Mouse (Mus musculus) erythroblast, adult 5-6 weeks (primary cell): Measurements from ENCODE around the gene Snrpb. TPM values are rescaled to one million over a fixed set of nuclear protein-coding genes. Genes with fewer than 3 reads are reported as not detected.

Experiments used
- ATAC-seq: replicated peaks from 2 replicates; pipeline ENCODE4 v1.8.0; 2016; ENCODE audit warnings: moderate number of reproducible peaks, mild to moderate bottlenecking, moderate TSS enrichment, inconsistent platforms; ENCODE audit not compliant: poor library complexity, low FRiP score, severe bottlenecking
- total RNA-seq, 2 experiments: library from RNA; stranded (forward) in 1 of 2; stranded (reverse) in 1 of 2; fragments of 150-400 nt in 1 of 2; fragments of 200-764, 138-1000 nt in 1 of 2; gene quantifications; 2 replicates each; pipeline versions ENCODE4 v1.2.3 to v1.2.4; 2015 to 2017; ENCODE audit warnings: low replicate concordance in 2 of 2

The Snrpb gene
- total RNA-seq (2015; ENCODE audit: low replicate concordance), result 52.0 and 67.6 TPM in 2 replicates
- total RNA-seq (2017; ENCODE audit: low replicate concordance), result 39.7 and 46.3 TPM in 2 replicates

DNA sequence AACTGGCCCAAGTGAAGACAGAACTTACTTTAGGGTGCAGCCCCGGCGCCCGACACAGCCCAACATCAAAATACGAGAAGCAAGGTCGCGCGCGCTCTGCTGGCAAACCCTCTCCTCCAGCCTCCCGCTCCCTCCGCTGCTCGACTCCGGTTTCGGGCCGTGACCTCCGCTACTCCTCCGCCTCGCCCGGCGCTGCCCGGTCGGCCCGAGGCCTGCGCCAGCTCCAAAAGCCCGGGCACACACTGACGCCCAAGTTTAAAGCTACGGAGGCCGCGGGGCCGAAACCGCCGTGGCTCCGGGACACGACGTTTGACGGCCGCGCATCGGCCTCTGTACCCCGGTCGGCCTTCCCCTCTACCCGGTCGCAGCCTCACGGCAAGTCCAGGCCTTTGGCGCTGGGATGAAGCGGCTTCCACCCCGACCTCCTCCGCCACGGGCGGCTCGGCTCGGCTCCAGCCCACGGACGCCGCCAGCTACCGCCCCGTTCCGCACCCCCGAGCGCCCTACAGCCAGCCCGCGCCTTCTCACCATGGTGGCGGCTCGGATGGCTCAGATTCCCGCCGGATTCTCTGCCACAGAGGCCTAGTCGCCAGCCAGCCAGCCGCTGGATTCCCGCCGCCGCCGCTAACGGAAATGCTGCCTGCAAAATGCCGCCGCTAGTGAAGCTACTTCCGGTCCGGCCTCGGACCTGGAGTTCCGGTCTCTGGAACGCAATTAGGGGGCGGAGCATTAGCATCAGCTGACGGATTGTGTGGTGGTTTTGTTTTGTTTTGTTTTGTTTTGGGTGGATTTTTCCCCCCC is at the start of gene Snrpb:
Gene Snrpb (minus strand): TSS at position 698 of the 801 bp plus-strand sequence.
- ATAC-seq, result peak; percentile 96

- no peak for ATAC-seq
These were observed 32.4 kb upstream of the Snrpb start for GRCm38 (mm10) chr2:130211581-130211980.

- ATAC-seq, result no peak
These were observed 30.4 kb upstream of the Snrpb start for GRCm38 (mm10) chr2:130209636-130210035.

DNA sequence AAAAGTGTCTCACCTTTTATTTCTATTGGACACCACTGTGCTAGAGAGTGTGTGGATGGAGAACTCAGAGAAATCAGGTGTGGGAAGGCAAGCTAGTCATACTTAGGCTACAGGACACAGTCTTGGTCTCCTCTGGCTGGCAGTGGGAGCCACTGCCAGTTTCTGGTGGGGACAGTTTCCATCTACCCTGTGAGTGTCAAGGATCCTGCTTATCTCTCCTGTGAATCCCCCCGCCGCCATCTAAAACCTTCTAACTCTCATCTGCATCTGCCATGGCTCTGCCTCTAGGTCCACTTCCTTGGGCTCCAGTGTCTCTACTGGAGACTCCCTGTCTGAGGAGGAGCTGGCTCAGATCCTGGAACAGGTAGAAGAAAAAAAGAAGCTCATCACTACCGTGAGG is 28.8 kb upstream of the Snrpb start:
- no peak for ATAC-seq

DNA sequence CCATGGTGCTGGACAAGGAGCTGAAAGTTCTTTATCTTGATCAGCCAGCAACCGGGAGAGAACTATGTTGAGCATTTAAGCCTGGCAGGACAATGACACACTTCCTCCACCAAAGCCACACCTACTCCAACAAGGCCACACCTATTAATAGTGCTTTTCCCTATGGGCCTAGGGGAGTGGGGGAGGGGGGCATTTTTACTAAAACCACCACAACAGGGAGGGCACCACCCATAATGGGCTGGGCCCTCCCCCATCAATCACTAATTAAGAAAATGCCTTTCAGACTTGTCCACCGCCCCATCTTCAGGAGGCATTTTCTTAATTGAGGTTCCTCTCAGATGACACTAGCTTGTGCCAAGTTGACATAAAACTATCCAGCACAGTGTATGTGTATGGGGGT is 28.2 kb upstream of the Snrpb start:
- no peak for ATAC-seq

- ATAC-seq, result no peak
These were observed 21.8 kb upstream of the Snrpb start for GRCm38 (mm10) chr2:130200961-130201360.

DNA sequence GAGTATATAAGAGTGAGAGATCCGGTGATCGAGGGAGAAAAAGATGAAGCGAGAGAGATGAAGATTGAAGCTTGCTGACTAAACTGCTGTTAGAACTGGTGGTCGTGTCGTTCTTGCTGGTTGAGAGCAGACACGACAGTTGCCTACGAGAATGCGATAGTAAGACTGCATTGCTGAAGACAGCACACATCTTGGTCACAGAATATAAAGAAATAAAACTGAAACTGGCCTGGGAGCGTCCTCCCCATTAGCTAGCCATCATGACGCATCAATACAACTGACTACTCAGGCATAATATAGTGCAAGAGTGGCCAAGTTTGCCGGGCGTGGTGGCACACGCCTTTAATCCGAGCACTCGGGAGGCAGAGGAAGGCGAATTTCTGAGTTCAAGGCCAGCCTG is 15.7 kb upstream of the Snrpb start, which contains the start of gene Tmc2:
Gene Tmc2 (plus strand): TSS at position 301 of the 400 bp plus-strand sequence.
- no peak for ATAC-seq

- no peak for ATAC-seq
These were observed 9.2 kb upstream of the Snrpb start for GRCm38 (mm10) chr2:130188391-130188790.

DNA sequence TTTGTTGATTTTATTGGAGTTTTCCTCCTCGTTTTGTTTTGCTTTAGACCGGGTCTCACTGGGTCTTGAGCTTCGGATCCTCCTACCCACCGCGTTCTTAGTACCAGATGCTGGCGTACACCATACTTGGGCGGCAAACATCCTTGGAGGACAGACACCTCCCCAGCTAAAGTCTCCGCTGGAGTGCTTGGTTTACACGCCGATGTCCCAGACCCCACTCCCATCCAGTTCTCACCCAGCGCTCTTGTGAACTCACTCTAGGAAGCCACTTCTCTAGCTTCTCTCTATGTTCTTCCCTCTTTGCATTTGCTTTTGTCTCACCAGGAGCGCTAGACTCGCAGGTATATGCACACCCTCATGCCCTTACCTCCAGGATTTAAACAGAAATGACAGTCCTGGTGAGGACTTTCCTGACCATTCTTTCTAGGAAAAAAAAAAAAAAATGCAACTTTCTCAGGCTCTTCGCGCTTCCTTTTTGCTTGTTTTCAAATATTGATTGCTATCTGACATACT is 360 bp upstream of the Snrpb start:
- ATAC-seq, result peak; percentile 74

DNA sequence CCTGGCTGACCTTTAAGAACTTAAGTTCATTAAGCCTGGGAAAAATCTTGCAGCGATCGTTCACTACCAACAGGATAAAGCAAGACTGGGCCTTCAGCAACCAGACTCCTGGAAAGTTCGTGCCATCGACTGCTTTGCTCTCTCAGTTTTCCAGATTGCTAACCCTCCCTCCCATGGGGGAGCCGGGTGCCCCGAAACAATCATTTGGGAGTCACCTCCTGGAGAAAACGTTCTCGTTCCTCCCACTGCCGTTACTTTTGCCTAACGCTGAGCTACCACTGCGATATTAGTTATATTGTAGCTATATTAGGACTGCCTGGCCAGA is 860 bp downstream of the Snrpb start:
- peak; percentile 33 for ATAC-seq

DNA sequence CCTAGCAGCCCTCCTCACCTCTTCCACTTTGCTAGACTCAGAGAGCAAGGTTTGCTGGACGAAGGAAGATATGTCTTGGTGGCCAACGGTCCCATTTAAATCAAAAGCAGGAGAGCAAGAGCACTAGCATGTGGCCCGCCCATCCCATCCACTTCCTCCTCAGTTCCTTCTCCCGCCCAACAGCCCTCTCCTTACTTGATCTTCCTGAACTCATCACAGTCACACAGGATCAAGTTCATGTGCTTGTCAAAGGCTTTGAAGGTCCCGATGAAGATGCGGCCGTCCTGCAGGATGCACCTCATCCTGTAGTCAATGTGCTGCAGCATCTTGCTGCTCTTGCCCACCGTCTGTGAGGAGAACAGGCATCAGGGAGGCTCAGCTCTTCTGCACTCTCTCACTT is 2.4 kb downstream of the Snrpb start:
- no peak for ATAC-seq

- no peak for ATAC-seq
These were observed 7.5 kb downstream of the Snrpb start for GRCm38 (mm10) chr2:130171674-130172073.

DNA sequence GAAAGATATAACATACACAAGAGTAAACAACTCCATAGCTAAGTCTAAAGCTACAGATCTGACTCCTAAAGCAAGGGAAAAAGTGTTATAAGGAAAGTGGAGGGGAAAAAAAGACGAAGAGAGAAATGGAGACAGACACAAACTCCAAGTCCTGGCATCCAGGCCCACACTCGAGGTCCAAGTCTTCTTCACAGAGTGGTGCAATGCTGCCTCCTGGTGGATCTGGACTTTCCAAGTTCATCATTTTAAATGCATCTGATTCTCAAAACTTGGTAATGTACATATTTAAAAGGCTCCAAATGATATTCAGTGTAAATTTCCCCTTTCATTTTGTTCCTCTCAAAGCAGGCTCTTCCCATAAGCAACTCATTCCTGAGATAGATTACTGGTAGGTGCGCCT is 11.3 kb downstream of the Snrpb start:
- ATAC-seq, result no peak

DNA sequence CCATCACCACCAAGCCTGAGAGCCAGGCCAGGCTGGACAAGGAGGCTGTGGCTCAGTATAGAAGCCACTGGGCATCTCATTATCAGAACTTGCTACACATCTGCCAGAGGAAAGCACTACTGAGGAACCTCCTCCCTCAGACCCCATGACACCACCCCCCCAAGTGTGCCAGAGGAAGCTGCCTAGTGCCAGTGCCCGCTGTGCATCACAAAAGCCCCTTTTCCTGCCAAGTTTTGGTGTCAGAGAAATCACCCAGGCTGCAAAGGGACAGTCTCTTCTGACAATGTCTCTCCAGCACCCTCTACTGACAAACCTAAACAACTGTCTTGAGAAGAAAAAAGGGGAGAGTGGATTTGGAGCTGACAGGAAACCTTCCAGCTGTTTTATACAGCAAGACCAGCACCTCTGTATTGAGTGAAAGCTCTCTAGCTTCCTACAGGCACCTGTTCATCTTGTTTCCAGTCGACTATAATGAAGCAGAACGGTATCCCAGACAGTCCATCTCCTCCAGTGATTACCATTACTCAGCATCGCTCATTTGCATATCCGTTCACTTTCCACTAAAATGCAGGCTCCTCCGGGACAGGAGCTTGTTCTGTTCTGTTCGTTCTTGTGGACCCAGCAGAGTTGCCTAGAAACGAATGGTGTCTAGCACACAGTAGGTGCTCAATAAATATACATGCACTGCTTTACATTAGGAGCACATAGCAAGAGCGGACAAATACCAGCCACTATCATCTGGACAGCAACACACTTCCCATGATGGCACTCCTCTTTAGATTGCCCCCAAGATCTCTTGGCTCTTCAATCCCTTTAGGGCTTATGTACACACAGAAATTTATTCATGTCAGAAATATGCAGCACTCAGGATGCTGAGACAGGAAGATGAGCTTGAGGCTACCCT is 12.6 kb downstream of the Snrpb start:
- no peak for ATAC-seq

DNA sequence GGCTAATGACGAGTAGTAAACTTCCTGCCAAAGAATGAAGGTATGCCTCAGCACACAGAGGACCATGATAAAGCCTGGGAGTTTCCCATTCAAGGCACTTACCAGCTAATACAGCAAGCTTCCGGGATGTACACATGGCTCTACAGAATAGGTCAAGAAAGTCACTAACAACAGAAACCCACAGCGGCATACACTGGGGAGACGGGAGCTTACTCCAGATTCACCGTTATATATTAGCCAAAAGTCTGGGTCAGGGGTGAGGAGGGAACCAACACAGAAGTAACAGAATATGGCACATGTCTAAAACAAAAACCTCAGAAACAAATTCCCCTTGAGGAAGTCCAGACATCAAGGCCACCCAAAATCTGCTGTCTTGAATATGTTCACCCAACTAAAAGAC is 16.5 kb downstream of the Snrpb start:
- no peak for ATAC-seq

DNA sequence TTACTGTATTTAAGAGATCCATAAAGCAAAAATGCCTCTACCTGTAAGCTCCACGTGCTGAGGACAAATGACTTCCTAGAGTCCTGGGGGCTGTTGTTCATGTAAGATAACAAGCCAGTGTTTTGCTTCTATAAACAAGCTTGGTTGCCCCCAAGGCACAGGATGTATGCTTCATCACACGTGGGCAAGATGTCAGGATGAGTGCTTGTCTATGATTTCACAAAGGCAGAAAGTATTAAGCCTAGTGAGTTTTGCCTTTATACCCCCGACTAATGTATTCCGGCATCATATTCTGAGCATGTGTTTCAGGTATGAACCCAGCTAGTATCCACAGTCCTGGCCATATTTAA is 21.1 kb downstream of the Snrpb start:
- no peak for ATAC-seq

DNA sequence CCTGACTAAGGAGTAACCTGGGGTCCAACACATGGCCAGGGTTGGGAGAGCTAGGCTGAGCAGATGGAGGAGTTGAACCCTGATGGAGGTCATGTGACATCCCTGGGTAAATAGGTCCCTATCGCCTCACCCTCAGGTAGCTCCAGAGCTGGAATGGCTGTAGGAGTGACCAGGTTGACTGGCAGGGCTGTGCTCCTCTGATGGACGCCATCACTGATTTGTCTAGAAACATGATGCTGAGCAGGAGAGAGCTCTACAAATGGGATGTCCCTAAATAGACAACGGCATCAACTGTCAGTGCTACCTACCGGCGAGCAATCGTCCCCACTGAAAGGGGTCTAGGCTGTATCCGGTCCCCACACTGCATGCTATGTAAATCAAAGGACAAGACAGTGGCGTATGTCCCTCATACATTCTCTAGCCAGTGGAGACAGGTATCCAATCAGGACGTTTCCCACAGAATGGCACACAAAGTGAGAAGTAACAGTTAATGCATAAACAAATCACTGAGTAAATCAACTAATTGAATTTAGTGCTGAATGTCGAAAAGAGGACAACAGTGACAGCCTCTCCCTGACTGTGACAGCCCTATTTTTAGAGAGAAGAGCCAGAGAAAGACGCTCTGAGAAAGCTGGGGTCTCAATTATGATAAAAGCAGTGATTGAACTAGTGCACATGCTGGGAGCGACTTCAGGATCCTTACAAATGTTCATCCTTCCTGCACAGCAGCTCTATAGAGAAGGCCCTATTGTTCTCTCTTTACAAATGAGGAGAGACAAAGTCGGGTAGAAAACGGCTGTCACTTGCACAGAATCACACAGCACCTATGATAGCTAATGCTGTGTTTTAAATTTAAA is 21.7 kb downstream of the Snrpb start:
- no peak for ATAC-seq

DNA sequence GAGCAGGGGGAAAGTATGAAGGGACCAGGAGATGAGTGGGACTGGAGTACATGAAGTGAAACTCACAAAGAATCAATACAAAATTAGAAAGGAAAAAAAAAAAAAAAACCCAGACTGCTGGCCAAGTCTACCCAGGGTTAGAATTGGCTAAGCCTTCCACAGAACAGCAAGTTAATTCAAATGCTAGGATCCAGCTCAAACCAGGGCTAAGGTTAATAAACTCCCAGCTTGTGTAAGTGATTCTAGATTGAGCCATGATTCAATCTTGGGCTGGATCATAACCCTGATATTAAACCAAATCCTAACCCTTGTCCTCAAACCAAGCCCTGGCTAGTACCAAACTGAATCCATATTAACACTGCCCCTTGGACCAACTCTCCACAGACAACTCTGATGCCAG is 23.4 kb downstream of the Snrpb start:
- ATAC-seq, result no peak

GRCm38 (mm10) chr2:130155171-130155570 is 24.0 kb downstream of the Snrpb start:
- no peak for ATAC-seq
